Mouse (Mus musculus): ENCODE results near the gene Olfr281. TPM values are rescaled to one million over a fixed set of nuclear protein-coding genes. Genes with fewer than 3 reads are reported as not detected.

Gene Olfr281
- total RNA-seq (2023), result not detected

DNA sequence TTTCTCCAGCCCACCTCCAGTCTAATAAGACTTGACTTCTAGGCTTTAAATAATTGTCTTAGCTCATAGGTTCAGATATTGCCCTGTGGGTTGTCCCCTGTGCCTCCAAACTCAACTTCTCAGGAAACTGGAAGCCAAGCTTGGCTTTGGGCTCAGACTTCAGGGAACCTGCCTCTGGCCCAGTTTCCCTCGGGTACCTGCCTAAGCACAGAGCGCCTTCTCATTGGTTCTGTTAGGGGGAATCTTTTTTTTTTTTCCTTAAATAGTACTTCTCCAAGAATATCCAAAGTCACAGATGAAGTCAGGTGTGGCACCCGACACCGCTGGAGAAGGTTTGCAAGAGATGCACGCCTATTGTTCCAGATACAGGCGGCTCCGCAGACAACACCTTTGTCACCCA lies at the start of gene Olfr281:
TSS of gene Olfr281 (plus strand) at position 301 of the 400 bp plus-strand sequence.

DNA sequence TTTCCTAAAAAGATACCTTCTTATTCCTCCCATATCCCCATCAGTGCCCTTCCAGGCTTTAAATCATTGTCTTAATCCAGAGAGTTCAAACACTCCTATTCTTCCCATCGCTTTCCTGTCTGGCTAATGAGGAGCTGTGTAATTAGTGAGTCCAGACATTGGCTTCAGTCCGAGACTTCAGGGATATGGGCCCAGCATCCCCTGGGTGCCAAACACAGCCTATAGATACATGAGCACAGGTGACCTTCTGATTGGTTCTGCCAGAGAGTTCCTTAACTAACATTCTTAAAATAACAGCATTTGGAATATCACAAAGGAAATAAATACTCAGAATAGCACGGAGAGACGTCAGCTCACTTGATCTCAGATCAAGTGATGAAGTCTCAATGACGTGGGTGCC lies 21.5 kb upstream of the Olfr281 start, which contains the start of gene Olfr282:
TSS of gene Olfr282 (plus strand) at position 301 of the 400 bp plus-strand sequence.

DNA sequence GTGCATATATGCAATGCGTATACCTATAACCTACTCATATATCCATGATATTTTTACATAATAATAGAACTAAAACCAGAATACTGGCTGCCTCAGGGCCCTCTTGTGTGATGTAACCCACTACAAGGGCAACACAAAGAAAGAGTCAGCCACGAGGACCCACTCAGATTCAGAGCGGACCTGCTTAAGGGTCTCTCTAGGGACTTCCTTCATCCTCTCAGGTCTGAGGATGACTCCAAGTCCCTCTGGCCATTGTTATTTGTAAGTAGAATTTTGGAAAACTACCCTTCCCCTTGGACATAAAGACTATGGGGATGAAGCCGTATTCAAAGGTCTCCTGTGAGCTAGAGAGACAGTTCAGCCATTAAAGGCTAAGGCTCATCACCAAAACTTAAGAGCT lies 17.2 kb downstream of the Olfr281 start, which contains the start of gene OR5BS1P:
TSS of gene OR5BS1P (plus strand) at position 301 of the 400 bp plus-strand sequence.

DNA sequence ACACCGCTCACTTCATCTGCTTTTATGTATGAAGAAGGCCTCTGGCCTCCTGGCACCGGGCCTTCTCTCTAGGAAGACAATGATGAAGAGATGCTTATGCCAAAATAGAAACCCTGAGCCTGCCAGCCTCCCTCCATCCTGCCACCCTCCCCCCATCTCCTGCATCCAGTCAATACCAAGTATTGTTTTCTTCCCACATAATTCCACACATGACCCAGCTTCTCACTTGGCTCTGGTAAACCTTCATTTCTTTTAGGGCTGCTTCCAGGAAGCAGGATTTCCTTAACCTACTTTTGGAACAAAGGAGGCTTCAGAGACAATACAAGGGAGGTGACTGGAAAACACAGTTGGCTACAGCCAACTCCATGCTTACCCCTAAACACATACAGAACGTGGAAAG lies 30.3 kb downstream of the Olfr281 start, which contains the start of gene Lalba:
TSS of gene Lalba (minus strand) at position 21 of the 400 bp plus-strand sequence.

DNA sequence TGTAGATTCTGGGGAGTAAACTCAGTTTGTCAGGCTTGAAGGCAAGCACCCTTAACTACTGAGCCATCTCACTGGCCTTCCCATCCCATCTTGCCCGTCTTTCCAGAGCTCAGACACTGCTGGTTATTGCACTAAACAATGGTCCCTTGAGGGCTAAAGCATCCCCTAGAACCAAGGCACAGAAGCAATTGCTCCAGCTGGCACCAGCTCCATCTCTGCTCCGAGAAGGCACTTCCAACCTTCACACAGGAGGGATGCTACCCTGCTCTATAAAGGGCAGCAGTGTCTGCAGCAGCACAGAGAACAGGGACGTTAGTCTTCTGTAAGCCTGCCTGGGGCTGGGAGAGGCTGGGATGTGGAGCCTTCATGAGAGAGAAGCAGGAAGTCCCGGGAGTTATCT lies 39.7 kb downstream of the Olfr281 start, which contains the start of gene Olfr279:
TSS of gene Olfr279 (plus strand) at position 301 of the 400 bp plus-strand sequence.

Other genes with a start within 250 kb of the Olfr281 start
- not detected for gene Gm44579, start 231.6 kb upstream of the Olfr281 start, total RNA-seq (2023)
- not detected for gene Olfr287, start 231.5 kb upstream of the Olfr281 start, total RNA-seq (2023)
- not detected for gene Olfr286, start 218.1 kb upstream of the Olfr281 start, total RNA-seq (2023)
- gene H1fnt, start 195.3 kb upstream of the Olfr281 start, total RNA-seq (2023), result not detected
- not detected for gene Zfp641, start 156.4 kb upstream of the Olfr281 start, total RNA-seq (2023)
- gene Olfr285, start 135.2 kb upstream of the Olfr281 start, total RNA-seq (2023), result not detected
- not detected for gene Olfr284, start 111.6 kb upstream of the Olfr281 start, total RNA-seq (2023)
- gene Olfr283, start 71.6 kb upstream of the Olfr281 start, total RNA-seq (2023), result not detected
- not detected for gene Olfr282, start 21.4 kb upstream of the Olfr281 start, total RNA-seq (2023)
- not detected for gene OR5BS1P, start 17.3 kb downstream of the Olfr281 start, total RNA-seq (2023)
- gene Lalba, start 30.1 kb downstream of the Olfr281 start, total RNA-seq (2023), result not detected
- gene Olfr279, start 39.8 kb downstream of the Olfr281 start, total RNA-seq (2023), result not detected
- 10 to 100 TPM; 23.4 to 27.4 TPM for gene Kansl2, start 81.7 kb downstream of the Olfr281 start, total RNA-seq (2023)
- gene Ccnt1, start 118.3 kb downstream of the Olfr281 start, total RNA-seq (2023), result 10 to 100 TPM; 74.8 to 80.2 TPM
- not detected for gene 4930415O20Rik, start 118.4 kb downstream of the Olfr281 start, total RNA-seq (2023)
- gene Adcy6, start 157.5 kb downstream of the Olfr281 start, total RNA-seq (2023), result 1 to 10 TPM; 2.9 to 4.5 TPM
- under 1 TPM in 1 of 2 experiments, not detected in 1; 0.29 TPM for gene Cacnb3, start 178.3 kb downstream of the Olfr281 start, total RNA-seq (2023)
- 10 to 100 TPM; 60.6 to 65.7 TPM for gene Ddx23, start 210.3 kb downstream of the Olfr281 start, total RNA-seq (2023)
- 10 to 100 TPM; 10.4 to 15.7 TPM for gene Rnd1, start 224.9 kb downstream of the Olfr281 start, total RNA-seq (2023)